Mouse (Mus musculus): ENCODE results near the gene Rtn4rl1.

Rtn4rl1 gene

GRCm38 (mm10) chr11:75212876-75213275, 19.3 kb downstream of the Rtn4rl1 start:
- no peak for DNase-seq (ENCODE audit: extremely low spot score, low read depth, low spot score)

DNA sequence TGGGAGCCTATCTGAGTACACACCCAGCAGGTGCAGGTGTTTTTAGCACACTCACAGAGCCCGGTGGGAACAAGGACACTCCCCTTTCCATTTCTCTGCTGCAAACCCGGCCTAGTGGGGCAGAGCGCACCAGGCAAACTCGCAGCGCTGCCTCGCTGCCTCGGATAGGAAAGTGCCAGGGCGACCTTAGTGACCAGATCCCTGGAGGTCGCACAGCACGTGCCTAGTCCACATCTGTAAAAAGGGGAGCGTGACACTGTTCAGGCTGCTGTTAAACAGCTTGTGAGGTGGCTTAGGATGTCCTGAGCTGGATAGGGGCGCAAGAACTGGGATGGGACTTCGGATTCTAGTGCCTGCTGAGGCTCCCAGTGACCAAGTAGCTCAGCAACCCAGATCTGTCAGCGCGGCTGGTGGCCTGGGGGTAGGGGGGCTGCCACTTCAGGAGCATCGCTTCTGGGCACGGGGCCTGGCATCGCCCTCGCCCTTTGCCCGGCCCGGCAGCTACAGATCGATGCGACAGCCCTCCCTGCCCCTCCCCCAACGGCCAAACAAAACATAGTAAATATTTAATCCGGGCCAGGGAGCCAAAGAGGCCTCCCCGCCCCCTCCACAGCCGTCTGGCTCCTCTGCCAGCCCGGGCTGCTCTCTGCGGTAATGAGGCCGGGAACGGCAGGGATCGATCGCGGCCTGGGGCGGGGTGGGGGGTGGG, 19.9 kb downstream of the Rtn4rl1 start:
- no peak for DNase-seq (ENCODE audit: extremely low spot score, low read depth, low spot score)

- DNase-seq (ENCODE audit: extremely low spot score, low read depth, low spot score), result no peak
Measured at GRCm38 (mm10) chr11:75214081-75214950, 20.7 kb downstream of the Rtn4rl1 start.

DNA sequence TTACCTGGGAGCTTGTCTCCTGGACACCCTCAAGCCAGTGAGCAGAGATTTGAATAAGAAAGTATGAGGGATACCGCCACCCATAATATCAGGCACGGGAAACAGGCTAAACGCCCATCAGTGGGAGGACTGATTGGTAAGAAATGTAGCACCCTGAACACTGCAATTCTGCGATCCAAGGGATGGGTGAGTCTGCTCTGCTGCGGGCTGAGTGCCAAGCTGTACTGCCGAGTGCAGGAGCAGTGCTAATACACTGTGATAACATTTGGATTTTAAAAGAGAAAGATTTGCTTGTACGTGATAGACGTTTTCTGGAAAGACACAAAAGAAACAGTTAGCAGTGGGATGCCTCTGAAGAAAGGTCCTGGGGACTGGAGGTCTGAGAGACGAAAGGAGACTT, 26.5 kb downstream of the Rtn4rl1 start:
- no peak for DNase-seq (ENCODE audit: extremely low spot score, low read depth, low spot score)

- DNase-seq (ENCODE audit: extremely low spot score, low read depth, low spot score), result no peak
Measured at GRCm38 (mm10) chr11:75220517-75221145, 27.0 kb downstream of the Rtn4rl1 start.

DNA sequence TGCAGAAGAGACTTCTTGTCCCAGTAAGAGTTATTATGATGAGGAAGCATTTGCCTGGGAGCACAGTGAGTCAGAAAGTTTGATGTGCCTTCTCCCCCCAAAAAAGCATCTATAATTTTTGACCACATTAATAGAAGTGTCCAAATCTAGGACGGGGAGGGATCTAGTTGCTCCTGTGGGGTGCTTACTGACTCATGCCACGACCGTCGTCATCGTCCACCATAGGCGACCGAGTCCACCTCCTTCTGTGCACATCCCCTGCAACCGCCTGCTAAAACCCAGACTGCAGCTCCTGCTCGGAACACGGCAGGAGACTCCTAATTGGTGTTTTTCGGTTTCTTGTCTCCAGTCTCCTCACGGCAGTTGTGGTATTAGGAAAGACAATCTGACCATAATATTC, 30.5 kb downstream of the Rtn4rl1 start:
- DNase-seq (ENCODE audit: extremely low spot score, low read depth, low spot score), result no peak

- DNase-seq (ENCODE audit: extremely low spot score, low read depth, low spot score), result no peak
Measured at GRCm38 (mm10) chr11:75224835-75225234, 31.3 kb downstream of the Rtn4rl1 start.

DNA sequence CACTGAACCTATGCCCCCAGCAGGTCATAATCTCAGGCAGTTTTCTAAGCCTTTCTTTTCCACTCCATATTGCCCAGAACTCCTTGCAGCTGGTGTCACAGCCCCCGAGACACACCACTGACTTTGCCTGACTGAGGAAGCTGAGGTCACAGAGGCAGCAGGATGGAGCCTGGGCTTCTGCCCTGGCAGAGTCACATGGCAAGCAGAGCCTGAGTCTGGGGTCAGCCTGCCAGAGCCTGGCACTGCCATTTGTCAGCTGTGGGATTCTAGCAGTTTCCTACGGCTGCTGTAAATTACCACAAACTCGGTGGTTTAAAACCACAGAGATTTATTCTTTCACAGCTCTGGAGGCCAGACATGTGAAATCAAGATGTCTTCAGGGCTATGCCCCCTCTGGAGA, 34.0 kb downstream of the Rtn4rl1 start:
- no peak for DNase-seq (ENCODE audit: extremely low spot score, low read depth, low spot score)

GRCm38 (mm10) chr11:75229289-75229688, 35.7 kb downstream of the Rtn4rl1 start:
- no peak for DNase-seq (ENCODE audit: extremely low spot score, low read depth, low spot score)

DNA sequence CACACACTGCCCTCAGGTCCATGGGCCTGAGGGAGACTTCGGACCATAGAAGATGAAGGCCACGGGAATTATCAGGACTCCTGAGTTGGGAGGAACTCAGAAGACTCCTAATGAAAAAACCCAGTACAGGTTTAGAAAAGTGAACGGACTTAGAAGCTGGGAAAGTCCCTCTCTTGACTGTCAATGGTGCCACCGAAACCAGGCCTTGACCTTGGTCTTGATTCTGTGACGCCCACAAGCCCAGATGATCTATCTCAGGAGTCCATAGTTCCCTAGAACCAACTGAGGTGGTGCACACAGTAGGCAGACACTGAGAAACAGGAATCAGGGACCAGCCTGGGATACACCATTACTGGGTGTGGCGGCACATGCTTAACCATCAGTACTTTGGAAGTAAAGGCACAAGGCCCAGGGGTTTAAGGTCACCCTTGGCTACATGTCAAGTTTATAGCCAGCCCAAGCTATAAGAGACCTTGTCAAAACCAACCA, 36.7 kb downstream of the Rtn4rl1 start:
- DNase-seq (ENCODE audit: extremely low spot score, low read depth, low spot score), result no peak

GRCm38 (mm10) chr11:75231756-75232155, 38.2 kb downstream of the Rtn4rl1 start:
- peak; percentile 20 for DNase-seq (ENCODE audit: extremely low spot score, low read depth, low spot score)

GRCm38 (mm10) chr11:75232434-75232833, 38.9 kb downstream of the Rtn4rl1 start:
- DNase-seq (ENCODE audit: extremely low spot score, low read depth, low spot score), result no peak

GRCm38 (mm10) chr11:75234745-75235144, 41.2 kb downstream of the Rtn4rl1 start:
- DNase-seq (ENCODE audit: extremely low spot score, low read depth, low spot score), result no peak

- no peak for DNase-seq (ENCODE audit: extremely low spot score, low read depth, low spot score)
Measured at GRCm38 (mm10) chr11:75240158-75240934, 46.8 kb downstream of the Rtn4rl1 start.

GRCm38 (mm10) chr11:75242710-75243255, 49.2 kb downstream of the Rtn4rl1 start:
- DNase-seq (ENCODE audit: extremely low spot score, low read depth, low spot score), result no peak

- DNase-seq (ENCODE audit: extremely low spot score, low read depth, low spot score), result no peak
Measured at GRCm38 (mm10) chr11:75244368-75245275, 51.0 kb downstream of the Rtn4rl1 start.

DNA sequence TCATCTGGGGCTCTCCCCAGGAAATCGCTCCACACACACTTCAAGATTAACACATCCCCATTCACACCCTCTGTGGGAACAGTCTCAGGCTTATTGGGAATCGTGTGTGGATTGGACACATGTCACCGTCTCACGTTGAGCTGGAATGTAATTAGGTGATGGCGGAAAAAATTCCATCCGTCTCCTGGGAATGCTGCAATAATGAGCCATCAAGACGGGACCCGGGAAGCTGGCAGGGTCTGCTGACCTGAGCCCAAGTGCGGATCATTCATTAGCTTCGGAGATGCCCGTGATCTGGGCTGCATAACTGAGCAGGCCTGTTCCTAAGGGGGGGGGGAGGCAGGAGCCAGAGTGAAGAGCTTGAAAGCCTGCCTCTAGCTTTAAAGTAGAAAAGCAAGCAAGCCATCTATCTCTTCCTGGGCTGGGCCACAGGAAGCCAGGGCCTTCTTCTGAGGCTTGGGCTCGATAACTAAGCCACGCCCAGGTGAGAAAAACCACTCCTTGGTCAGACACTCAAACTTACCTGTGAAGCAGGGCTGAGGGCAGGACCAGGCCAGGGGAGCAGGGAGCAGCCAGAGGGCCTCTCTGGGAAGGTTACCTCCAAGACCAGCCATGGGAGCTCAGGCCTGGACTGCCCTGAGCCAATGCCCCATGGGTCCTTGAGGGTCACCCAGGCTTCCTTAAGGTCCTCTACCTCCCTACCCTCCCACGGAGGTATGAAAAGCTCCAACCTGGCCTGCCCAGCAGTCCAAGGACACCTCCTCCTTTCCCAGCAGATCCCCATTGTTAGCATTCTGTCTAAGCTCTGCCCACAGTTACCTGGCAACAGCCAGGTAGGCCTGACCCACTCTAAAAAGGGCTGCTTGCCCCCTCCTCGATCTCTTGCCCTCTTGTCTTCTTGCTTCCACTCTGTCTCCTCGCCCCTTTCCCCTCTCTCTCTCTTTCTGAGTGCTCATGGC, 52.1 kb downstream of the Rtn4rl1 start:
- no peak for DNase-seq (ENCODE audit: extremely low spot score, low read depth, low spot score)

GRCm38 (mm10) chr11:75246589-75246988, 53.0 kb downstream of the Rtn4rl1 start:
- DNase-seq (ENCODE audit: extremely low spot score, low read depth, low spot score), result no peak
